Mouse (Mus musculus): ENCODE results near the gene Il9r.

Gene Il9r

GRCm38 (mm10) chr11:32199230-32199629 is 849 bp downstream of the Il9r start:
- no peak for DNase-seq (ENCODE audit: extremely low spot score)

- no peak for DNase-seq (ENCODE audit: extremely low spot score)
Measured at GRCm38 (mm10) chr11:32198256-32198955, 1.7 kb downstream of the Il9r start.

- no peak for DNase-seq (ENCODE audit: extremely low spot score)
Measured at GRCm38 (mm10) chr11:32197766-32198165, 2.3 kb downstream of the Il9r start.

GRCm38 (mm10) chr11:32196727-32197126 is 3.4 kb downstream of the Il9r start:
- DNase-seq (ENCODE audit: extremely low spot score): no peak

GRCm38 (mm10) chr11:32195867-32196540 is 4.1 kb downstream of the Il9r start:
- no peak for DNase-seq (ENCODE audit: extremely low spot score)

- no peak for DNase-seq (ENCODE audit: extremely low spot score)
Measured at GRCm38 (mm10) chr11:32194626-32195025, 5.5 kb downstream of the Il9r start.

- no peak for DNase-seq (ENCODE audit: extremely low spot score)
Measured at GRCm38 (mm10) chr11:32194086-32194485, 6.0 kb downstream of the Il9r start.

- no peak for DNase-seq (ENCODE audit: extremely low spot score)
Measured at GRCm38 (mm10) chr11:32193156-32193555, 6.9 kb downstream of the Il9r start.

GRCm38 (mm10) chr11:32190603-32191110 is 9.4 kb downstream of the Il9r start:
- DNase-seq (ENCODE audit: extremely low spot score): no peak

GRCm38 (mm10) chr11:32190119-32190518 is 10.0 kb downstream of the Il9r start:
- DNase-seq (ENCODE audit: extremely low spot score): no peak

- DNase-seq (ENCODE audit: extremely low spot score): no peak
Measured at GRCm38 (mm10) chr11:32189434-32189833, 10.6 kb downstream of the Il9r start.

GRCm38 (mm10) chr11:32188881-32189280 is 11.2 kb downstream of the Il9r start:
- DNase-seq (ENCODE audit: extremely low spot score): no peak

- DNase-seq (ENCODE audit: extremely low spot score): no peak
Measured at GRCm38 (mm10) chr11:32187256-32187655, 12.8 kb downstream of the Il9r start.

- no peak for DNase-seq (ENCODE audit: extremely low spot score)
Measured at GRCm38 (mm10) chr11:32186031-32186430, 14.0 kb downstream of the Il9r start.

GRCm38 (mm10) chr11:32184469-32184868 is 15.6 kb downstream of the Il9r start:
- DNase-seq (ENCODE audit: extremely low spot score): no peak

GRCm38 (mm10) chr11:32181973-32182868 is 17.9 kb downstream of the Il9r start:
- DNase-seq (ENCODE audit: extremely low spot score): peak; percentile 80

- no peak for DNase-seq (ENCODE audit: extremely low spot score)
Measured at GRCm38 (mm10) chr11:32181246-32181645, 18.8 kb downstream of the Il9r start.

GRCm38 (mm10) chr11:32178506-32178905 is 21.6 kb downstream of the Il9r start:
- no peak for DNase-seq (ENCODE audit: extremely low spot score)

GRCm38 (mm10) chr11:32166683-32167082 is 33.4 kb downstream of the Il9r start:
- DNase-seq (ENCODE audit: extremely low spot score): no peak

GRCm38 (mm10) chr11:32161922-32162804 is 37.9 kb downstream of the Il9r start:
- peak; percentile 89 for DNase-seq (ENCODE audit: extremely low spot score)

GRCm38 (mm10) chr11:32161500-32161899 is 38.6 kb downstream of the Il9r start:
- DNase-seq (ENCODE audit: extremely low spot score): peak; percentile 30
